Comparison of ENCODE assay signal across 9 mouse cellular contexts in genomic region chr17:73023362-73024107, GRCm38 (mm10).
DNase-seq lines count a peak whose midpoint lies in the region; ATAC-seq and TF ChIP-seq lines count a peak whose summit lies in the region.
"Had no signal": no experiment of that assay in that cellular context is flagged by ENCODE, and none has a peak within 500 bp of the region (broad histone marks: within the 10 kb centered on the region; RNA-seq: fewer than 3 reads in every experiment).

No protein-coding gene starts in this region.

- H3K4me2 ChIP-seq in stomach, embryonic 15.5 days, result no peak overlapping the region
- no peak overlapping the region for H3K4me2 ChIP-seq in stomach, postnatal 0 days (replicated peaks; ENCODE audit: low read depth)
- H3K4me2 ChIP-seq: hindbrain, embryonic 15.5 days had no signal

- H3K9me3 ChIP-seq in stomach, embryonic 15.5 days, result no peaks in the 10 kb centered on the region
- H3K9me3 ChIP-seq in stomach, postnatal 0 days (ENCODE audit: control insufficient read depth, low read length), result no peaks in the 10 kb centered on the region
- H3K9me3 ChIP-seq: hindbrain, embryonic 15.5 days had no signal

- no peaks in the 10 kb centered on the region for H3K27me3 ChIP-seq in stomach, embryonic 15.5 days (replicated peaks)
- no peaks in the 10 kb centered on the region for H3K27me3 ChIP-seq in stomach, postnatal 0 days (ENCODE audit: control insufficient read depth, insufficient read depth, low read length)
- H3K27me3 ChIP-seq: hindbrain, embryonic 15.5 days had no signal

- 45% methylated on average over 10 of the region's 10 CpGs for WGBS in stomach, embryonic 15.5 days
- 50% methylated on average over 10 of the region's 10 CpGs for whole genome bisulfite sequencing in stomach, postnatal 0 days

- intact Hi-C loops in left cerebral cortex, postnatal 14 days (cut with DNase I), result no loop called here

- H3K36me3 ChIP-seq in stomach, embryonic 15.5 days, result no peaks in the 10 kb centered on the region
- no peaks in the 10 kb centered on the region for H3K36me3 ChIP-seq in stomach, postnatal 0 days (ENCODE audit: control insufficient read depth, insufficient read depth, low read length)
- H3K36me3 ChIP-seq: hindbrain, embryonic 15.5 days had no signal

- peak; percentile 48 to 51 for DNase-seq in heart, adult 18-20 months
- no peak for DNase-seq in heart, adult 8-10 months (ENCODE audit: low spot score)
- no peak for DNase-seq in stomach, postnatal 0 days (ENCODE audit: low spot score)
- DNase-seq in thymus, postnatal 4 days, result peak; percentile 62
- DNase-seq in left cerebral cortex, postnatal 14 days (ENCODE audit: low spot score in 2 of 2), result no peak
- DNase-seq in cerebellum, adult 8-10 months, result no peak

- no peak overlapping the region for H3K4me3 ChIP-seq in stomach, embryonic 15.5 days (replicated peaks)
- no peak overlapping the region for H3K4me3 ChIP-seq in stomach, postnatal 0 days (ENCODE audit: low read depth, low read length)
- H3K4me3 ChIP-seq: hindbrain, embryonic 15.5 days had no signal

- H3K9ac ChIP-seq in stomach, embryonic 15.5 days, result no peak overlapping the region
- no peak overlapping the region for H3K9ac ChIP-seq in stomach, postnatal 0 days (ENCODE audit: low read length)
- H3K9ac ChIP-seq: hindbrain, embryonic 15.5 days had no signal

- peaks cover 10% of the 10 kb centered on the region for H3K4me1 ChIP-seq in stomach, embryonic 15.5 days
- 0 out of 2 replicates have a peak, but pooled peaks cover 2% of the 10 kb centered on the region for H3K4me1 ChIP-seq in stomach, postnatal 0 days (replicated peaks; ENCODE audit: control insufficient read depth, insufficient read depth)
- H3K4me1 ChIP-seq: hindbrain, embryonic 15.5 days had no signal

- TF ChIP-seq EP300 in stomach, postnatal 0 days (optimal IDR thresholded peaks at IDR 0.05), result no peak

- no peak for TF ChIP-seq CTCF in stomach, postnatal 0 days (IDR thresholded peaks at IDR 0.05; ENCODE audit: low read depth)

- H3K27ac ChIP-seq in stomach, embryonic 15.5 days, result peak overlapping the region; percentile 71
- no peak overlapping the region for H3K27ac ChIP-seq in stomach, postnatal 0 days (replicated peaks)
- H3K27ac ChIP-seq: hindbrain, embryonic 15.5 days had no signal

- ATAC-seq in stomach, embryonic 15.5 days (ENCODE audit: insufficient read depth, low FRiP score, low read depth), result peak; percentile 56; the same call in 1 of the 2 replicates
- no peak for ATAC-seq in stomach, postnatal 0 days (ENCODE audit: low FRiP score, low TSS enrichment)
- ATAC-seq in megakaryocyte progenitor cell, adult 5-6 weeks (replicated peaks; ENCODE audit: poor library complexity), result 0 out of 2 replicates have a peak, but pooled peaks have one; percentile 7

Comparison
In these comparisons a context has a peak if more than half of its experiments do, and no peak if none do; other contexts are left out.
1. DNase-seq: peak in heart, adult 18-20 months (2 of 2) and thymus, postnatal 4 days (single experiment); none in heart, adult 8-10 months (single experiment), stomach, postnatal 0 days (single experiment), left cerebral cortex, postnatal 14 days (0 of 2) and cerebellum, adult 8-10 months (single experiment).